Mouse (Mus musculus) stomach, postnatal 0 days (tissue): ENCODE measurements around the gene Erc2. TPM values are rescaled to one million over a fixed set of nuclear protein-coding genes. Genes with fewer than 3 reads are reported as not detected.

Source experiments
- ATAC-seq: fragments of 200-750 bp; cut with Nextera tagmentation; 2 replicates; pipeline ENCODE4 v1.8.0; 2017; ENCODE audit not compliant: low FRiP score, low TSS enrichment
- DNase-seq: peaks from one replicate; pipeline ENCODE4 v3.0.0-alpha.2; 2016; ENCODE audit warnings: low spot score
- H3K27ac ChIP-seq: fragments of 300-500 bp; sonication (generic); replicated peaks from 2 replicates; pipeline ENCODE4 v1.5.1; 2014; ENCODE audit warnings: mild to moderate bottlenecking, control low read depth
- H3K27me3 ChIP-seq: fragments of 300-500 bp; sonication (generic); 2 replicates; pipeline ENCODE4 v1.6.1; 2014; ENCODE audit warnings: low read length; ENCODE audit not compliant: control insufficient read depth, insufficient read depth
- H3K36me3 ChIP-seq: fragments of 300-500 bp; sonication (generic); 2 replicates; pipeline ENCODE4 v1.6.1; 2014; ENCODE audit warnings: low read length, mixed read lengths; ENCODE audit not compliant: control insufficient read depth, insufficient read depth
- H3K4me1 ChIP-seq: fragments of 300-500 bp; sonication (generic); replicated peaks from 2 replicates; pipeline ENCODE4 v1.6.1; 2014; ENCODE audit warnings: antibody characterized with exemption; ENCODE audit not compliant: control insufficient read depth, insufficient read depth
- H3K4me2 ChIP-seq: fragments of 300-500 bp; sonication (generic); replicated peaks from 2 replicates; pipeline ENCODE4 v1.6.1; 2014; ENCODE audit warnings: low read depth, mild to moderate bottlenecking, control low read depth, moderate library complexity
- H3K4me3 ChIP-seq: fragments of 300-500 bp; sonication (generic); 2 replicates; pipeline ENCODE4 v1.5.1; 2014; ENCODE audit warnings: low read depth, low read length, control low read depth
- H3K9ac ChIP-seq: fragments of 300-500 bp; sonication (generic); 2 replicates; pipeline ENCODE4 v1.6.1; 2014; ENCODE audit warnings: mild to moderate bottlenecking, low read length, control low read depth, mixed read lengths
- H3K9me3 ChIP-seq: fragments of 300-500 bp; sonication (generic); 2 replicates; pipeline ENCODE4 v1.6.1; 2016; ENCODE audit warnings: low read length; ENCODE audit not compliant: control insufficient read depth
- CTCF ChIP-seq: IDR thresholded peaks from 2 replicates; pipeline ENCODE4 v1.5.1; 2016; ENCODE audit warnings: antibody characterized with exemption, low read depth, mild to moderate bottlenecking, moderate library complexity
- EP300 ChIP-seq: optimal IDR thresholded peaks from 2 replicates; pipeline ENCODE3; 2016; ENCODE audit warnings: antibody characterized with exemption
- WGBS: fragments of 180-500 bp; shearing (Covaris S2); extraction: QIAGEN DNeasy Blood & Tissue Kit; methylation state at CpG from one replicate; pipeline ENCODE4 v1.1.7; 2014; 5-methylcytosine and 5-hydroxymethylcytosine counted together
- polyA plus RNA-seq: library from polyadenylated mRNA; unstranded; fragments of >200 nt; fragmentation: Nextera tagmentation; extraction: Ambion mirVana; gene quantifications from 2 replicates; pipeline ENCODE4 v1.2.1, GENCODE M21; 2015

Gene Erc2
- polyA plus RNA-seq, 1 experiment from 2014 or later = 3.0 TPM

GRCm38 (mm10) chr14:28304131-28304530 lies 681.9 kb downstream of the Erc2 start:
- H3K4me1 ChIP-seq = no peaks in the 10 kb centered on the region; the same call in 1 of the 2 replicates
- no peak overlapping the region for H3K9ac ChIP-seq
- DNase-seq (no peak), ATAC-seq (no peak; the same call in 1 of the 2 replicates)
- H3K9me3 ChIP-seq = no peaks in the 10 kb centered on the region
- no peak overlapping the region for H3K4me3 ChIP-seq
- no peak overlapping the region for H3K27ac ChIP-seq
- no peaks in the 10 kb centered on the region for H3K27me3 ChIP-seq
- H3K4me2 ChIP-seq = no peak overlapping the region
- TF ChIP-seq CTCF = no peak
- TF ChIP-seq EP300 = no peak
- no peaks in the 10 kb centered on the region for H3K36me3 ChIP-seq
- 51% methylated on average over 5 of the region's 5 CpGs for WGBS

- Histone ChIP-seq H3K4me3 (no peak overlapping the region), H3K4me2 (no peak overlapping the region), H3K9me3 (no peaks in the 10 kb centered on the region), H3K9ac (no peak overlapping the region), H3K36me3 (no peaks in the 10 kb centered on the region), H3K27me3 (no peaks in the 10 kb centered on the region), H3K4me1 (no peaks in the 10 kb centered on the region), H3K27ac (no peak overlapping the region)
- ATAC-seq = no peak
- no peak for DNase-seq
- TF ChIP-seq CTCF (no peak), EP300 (no peak)
- WGBS = 74% methylated on average over 1 of the region's 1 CpGs
Observed at GRCm38 (mm10) chr14:28308661-28309060, 686.4 kb downstream of the Erc2 start.

GRCm38 (mm10) chr14:28316851-28317250 lies 694.6 kb downstream of the Erc2 start:
- WGBS = 80% methylated on average over 7 of the region's 7 CpGs
- Histone ChIP-seq H3K4me1 (no peaks in the 10 kb centered on the region), H3K4me3 (no peak overlapping the region), H3K27ac (no peak overlapping the region), H3K27me3 (no peaks in the 10 kb centered on the region), H3K4me2 (no peak overlapping the region), H3K36me3 (no peaks in the 10 kb centered on the region), H3K9me3 (no peaks in the 10 kb centered on the region), H3K9ac (no peak overlapping the region)
- TF ChIP-seq EP300 (no peak), CTCF (no peak)
- DNase-seq (no peak), ATAC-seq (no peak)

- no peaks in the 10 kb centered on the region for H3K4me1 ChIP-seq
- 63% methylated on average over 5 of the region's 5 CpGs for WGBS
- no peaks in the 10 kb centered on the region for H3K36me3 ChIP-seq
- TF ChIP-seq CTCF (peak; percentile 52), EP300 (no peak)
- no peak overlapping the region for H3K9ac ChIP-seq
- no peaks in the 10 kb centered on the region for H3K27me3 ChIP-seq
- H3K4me2 ChIP-seq = no peak overlapping the region
- H3K9me3 ChIP-seq = no peaks in the 10 kb centered on the region
- H3K27ac ChIP-seq = no peak overlapping the region
- H3K4me3 ChIP-seq = no peak overlapping the region
- ATAC-seq = no peak; the same call in 1 of the 2 replicates
- DNase-seq = no peak
Observed at GRCm38 (mm10) chr14:28321916-28322534, 699.8 kb downstream of the Erc2 start.

- H3K4me3 ChIP-seq = no peak overlapping the region
- H3K36me3 ChIP-seq = no peaks in the 10 kb centered on the region
- DNase-seq (no peak), ATAC-seq (no peak)
- no peaks in the 10 kb centered on the region for H3K27me3 ChIP-seq
- no peaks in the 10 kb centered on the region for H3K9me3 ChIP-seq
- no peaks in the 10 kb centered on the region for H3K4me1 ChIP-seq
- no peak overlapping the region for H3K9ac ChIP-seq
- H3K27ac ChIP-seq = no peak overlapping the region
- 56% methylated on average over 2 of the region's 2 CpGs for WGBS
- no peak for TF ChIP-seq CTCF
- TF ChIP-seq EP300 = no peak
- no peak overlapping the region for H3K4me2 ChIP-seq
Observed at GRCm38 (mm10) chr14:28323243-28323642, 701.0 kb downstream of the Erc2 start.

- no peaks in the 10 kb centered on the region for H3K4me1 ChIP-seq
- no peaks in the 10 kb centered on the region for H3K27me3 ChIP-seq
- ATAC-seq (no peak), DNase-seq (no peak)
- H3K9me3 ChIP-seq = no peaks in the 10 kb centered on the region
- no peak overlapping the region for H3K4me2 ChIP-seq
- H3K9ac ChIP-seq = no peak overlapping the region
- H3K4me3 ChIP-seq = no peak overlapping the region
- H3K27ac ChIP-seq = no peak overlapping the region
- TF ChIP-seq EP300 (no peak), CTCF (no peak)
- 51% methylated on average over 2 of the region's 2 CpGs for WGBS
- no peaks in the 10 kb centered on the region for H3K36me3 ChIP-seq
Observed at GRCm38 (mm10) chr14:28323727-28324126, 701.5 kb downstream of the Erc2 start.
